Mouse (Mus musculus) spleen, adult 2 months (tissue): ENCODE data around the gene Man2a2.

Experiments used
- CTCF ChIP-seq: fragments of 200-500 bp; IDR thresholded peaks from 2 replicates; pipeline ENCODE4 v1.5.1; 2011; ENCODE audit warnings: mild to moderate bottlenecking, inconsistent platforms; ENCODE audit not compliant: insufficient read depth, insufficient read length, insufficient replicate concordance; ENCODE audit errors: extremely low read depth
- POLR2A ChIP-seq: fragments of 200-500 bp; IDR thresholded peaks from 2 replicates; pipeline ENCODE4 v1.6.1; 2011; ENCODE audit warnings: low read depth, low read length, inconsistent platforms

GRCm38 (mm10) chr7:80372667-80373066 is 1.5 kb upstream of the Man2a2 start:
- TF ChIP-seq CTCF (no peak), POLR2A (no peak)
